Mouse (Mus musculus): ENCODE results near the gene Sall4. TPM values are rescaled to one million over a fixed set of nuclear protein-coding genes. Genes with fewer than 3 reads are reported as not detected.

Sall4 gene
- polyA plus RNA-seq, 1 experiment from 2014 or later, result not detected

- 79% methylated on average over 3 of the region's 3 CpGs for WGBS
- no peak overlapping the region for H3K9ac ChIP-seq (ENCODE audit: low read depth, low read length)
- no peaks in the 10 kb centered on the region for H3K27me3 ChIP-seq (ENCODE audit: insufficient read depth, low read length)
- no peaks in the 10 kb centered on the region for H3K9me3 ChIP-seq (replicated peaks; ENCODE audit: low read length)
- H3K4me3 ChIP-seq (replicated peaks; ENCODE audit: low read depth, low read length), result no peak overlapping the region
- H3K4me2 ChIP-seq (ENCODE audit: low read length), result no peak overlapping the region
- no peak for TF ChIP-seq CTCF (IDR thresholded peaks at IDR 0.05; ENCODE audit: low read depth)
- DNase-seq (ENCODE audit: low spot score) (no peak), ATAC-seq (replicated peaks; ENCODE audit: low FRiP score, low read depth) (no peak)
- H3K27ac ChIP-seq, result no peak overlapping the region
- H3K36me3 ChIP-seq (ENCODE audit: insufficient read depth, low read length), result no peaks in the 10 kb centered on the region
- no peaks in the 10 kb centered on the region for H3K4me1 ChIP-seq (replicated peaks; ENCODE audit: insufficient read depth, low read length)
Observed at GRCm38 (mm10) chr2:168710979-168711378, 56.8 kb downstream of the Sall4 start.

DNA sequence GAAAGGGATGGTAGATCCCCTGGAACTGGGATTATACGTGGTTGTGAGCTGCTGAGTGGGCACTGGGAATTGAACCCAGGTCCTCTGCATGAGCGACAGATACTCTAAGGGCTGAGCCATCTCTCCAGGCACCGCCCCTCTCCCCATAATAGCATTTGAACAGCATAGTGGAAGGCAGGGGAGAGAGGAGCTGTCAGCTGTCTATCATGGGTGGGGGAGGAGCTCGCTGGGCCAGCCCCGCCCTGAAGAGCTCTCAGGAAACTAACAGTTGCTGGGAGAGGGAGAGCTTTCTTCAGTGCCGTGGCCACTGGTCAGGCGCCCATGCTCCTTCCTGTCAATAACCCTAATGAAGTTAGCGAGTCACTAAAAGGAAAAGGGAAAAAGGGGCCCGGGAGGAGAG, 60.0 kb downstream of the Sall4 start:
- H3K9me3 ChIP-seq (replicated peaks; ENCODE audit: low read length), result no peaks in the 10 kb centered on the region
- 49% methylated on average over 9 of the region's 9 CpGs for WGBS

GRCm38 (mm10) chr2:168702266-168702665, 65.5 kb downstream of the Sall4 start:
- no peak for DNase-seq (ENCODE audit: low spot score)
- no peaks in the 10 kb centered on the region for H3K4me1 ChIP-seq (replicated peaks; ENCODE audit: insufficient read depth, low read length)
- no peak overlapping the region for H3K27ac ChIP-seq
- WGBS, result 48% methylated on average over 13 of the region's 13 CpGs
- no peak for ATAC-seq (replicated peaks; ENCODE audit: low FRiP score, low read depth)
- no peak overlapping the region for H3K9ac ChIP-seq (ENCODE audit: low read depth, low read length)
- H3K9me3 ChIP-seq (replicated peaks; ENCODE audit: low read length), result no peaks in the 10 kb centered on the region
- H3K36me3 ChIP-seq (ENCODE audit: insufficient read depth, low read length), result no peaks in the 10 kb centered on the region
- TF ChIP-seq CTCF (IDR thresholded peaks at IDR 0.05; ENCODE audit: low read depth), result no peak
- no peak overlapping the region for H3K4me2 ChIP-seq (ENCODE audit: low read length)
- no peak overlapping the region for H3K4me3 ChIP-seq (replicated peaks; ENCODE audit: low read depth, low read length)
- H3K27me3 ChIP-seq (ENCODE audit: insufficient read depth, low read length), result no peaks in the 10 kb centered on the region

More for the DNA sequence above, 60.0 kb downstream of the Sall4 start:
- no peak overlapping the region for H3K27ac ChIP-seq
- H3K27me3 ChIP-seq (ENCODE audit: insufficient read depth, low read length), result no peaks in the 10 kb centered on the region
- H3K36me3 ChIP-seq (ENCODE audit: insufficient read depth, low read length), result no peaks in the 10 kb centered on the region
- H3K4me2 ChIP-seq (ENCODE audit: low read length), result no peak overlapping the region
- DNase-seq (ENCODE audit: low spot score), result no peak
- H3K4me1 ChIP-seq (replicated peaks; ENCODE audit: insufficient read depth, low read length), result no peaks in the 10 kb centered on the region
- no peak for TF ChIP-seq CTCF (IDR thresholded peaks at IDR 0.05; ENCODE audit: low read depth)
- no peak overlapping the region for H3K9ac ChIP-seq (ENCODE audit: low read depth, low read length)
- no peak overlapping the region for H3K4me3 ChIP-seq (replicated peaks; ENCODE audit: low read depth, low read length)
- ATAC-seq (replicated peaks; ENCODE audit: low FRiP score, low read depth), result no peak

Other genes with a start within 250 kb of the Sall4 start
- gene Nfatc2, start 166.3 kb downstream of the Sall4 start, polyA plus RNA-seq (2015; fragmentation: Nextera tagmentation; extraction: Ambion mirVana), result 2.0 TPM in 2 replicates
- 14.2 and 15.0 TPM in 2 replicates for gene Atp9a, start 25.5 kb downstream of the Sall4 start, polyA plus RNA-seq (2015; fragmentation: Nextera tagmentation; extraction: Ambion mirVana)
- 20.4 and 22.0 TPM in 2 replicates for gene Zfp64, start 187.6 kb upstream of the Sall4 start, polyA plus RNA-seq (2015; fragmentation: Nextera tagmentation; extraction: Ambion mirVana)

Data from kidney, postnatal 0 days (tissue).